Mouse (Mus musculus): Measurements from ENCODE around the gene Susd4. TPM values are rescaled to one million over a fixed set of nuclear protein-coding genes. Genes with fewer than 3 reads are reported as not detected.

Susd4 gene
- polyA plus RNA-seq (2012; rRNA removed): 0.90 and 1.4 TPM in 2 replicates

GRCm38 (mm10) chr1:182763716-182764461 is at the start of gene Susd4:
TSS of gene Susd4 (plus strand) at chr1:182763860.

GRCm38 (mm10) chr1:182749080-182749479 is 14.6 kb upstream of the Susd4 start, which contains the start of gene Ccdc185:
TSS of gene Ccdc185 (minus strand) at chr1:182749180.

Other genes with a start within 250 kb of the Susd4 start
- 16.3 and 17.0 TPM in 2 replicates for gene Capn2, start 246.3 kb upstream of the Susd4 start, polyA plus RNA-seq (2012; rRNA removed)
- gene Capn8, start 198.9 kb upstream of the Susd4 start, polyA plus RNA-seq (2012; rRNA removed): 0.02 and 0.06 TPM in 2 replicates
- gene Ccdc185, start 14.7 kb upstream of the Susd4 start, polyA plus RNA-seq (2012; rRNA removed): not detected in 2 replicates
- gene Tlr5, start 190.9 kb downstream of the Susd4 start, polyA plus RNA-seq (2012; rRNA removed): 2.2 and 2.4 TPM in 2 replicates